Mouse (Mus musculus): ENCODE data around the gene Abcb1b. TPM values are rescaled to one million over a fixed set of nuclear protein-coding genes. Genes with fewer than 3 reads are reported as not detected.
A peak's percentile ranks its signal among the peaks of the same experiment; 100 is the strongest.
"Not testable (repeated sequence)": the region's sequence is repeated elsewhere in the genome, so short reads cannot be mapped to it uniquely, and the experiment has no call there.

Abcb1b gene
- total RNA-seq (2017) = 48.1 and 62.7 TPM in 2 replicates

GRCm38 (mm10) chr5:8797987-8798751 is at the start of gene Abcb1b:
Gene Abcb1b, plus strand, starts transcription at chr5:8798147.
- ATAC-seq (replicated peaks in 1 of 2; ENCODE audit: insufficient read depth in 1 of 2, low FRiP score in 2 of 2, low TSS enrichment in 1 of 2, low read depth in 1 of 2, poor library complexity in 2 of 2, severe bottlenecking in 2 of 2) = peak; percentile 80 to 84

- no peak for ATAC-seq (replicated peaks in 1 of 2; ENCODE audit: insufficient read depth in 1 of 2, low FRiP score in 2 of 2, low TSS enrichment in 1 of 2, low read depth in 1 of 2, poor library complexity in 2 of 2, severe bottlenecking in 2 of 2)
Observed at GRCm38 (mm10) chr5:8772866-8773265, 25.1 kb upstream of the Abcb1b start.

- ATAC-seq (replicated peaks in 1 of 2; ENCODE audit: insufficient read depth in 1 of 2, low FRiP score in 2 of 2, low TSS enrichment in 1 of 2, low read depth in 1 of 2, poor library complexity in 2 of 2, severe bottlenecking in 2 of 2) = no peak
Observed at GRCm38 (mm10) chr5:8778311-8778710, 19.6 kb upstream of the Abcb1b start.

GRCm38 (mm10) chr5:8778751-8779150 is 19.2 kb upstream of the Abcb1b start:
- ATAC-seq (replicated peaks in 1 of 2; ENCODE audit: insufficient read depth in 1 of 2, low FRiP score in 2 of 2, low TSS enrichment in 1 of 2, low read depth in 1 of 2, poor library complexity in 2 of 2, severe bottlenecking in 2 of 2) = no peak

GRCm38 (mm10) chr5:8792281-8792680 is 5.7 kb upstream of the Abcb1b start:
- ATAC-seq (replicated peaks in 1 of 2; ENCODE audit: insufficient read depth in 1 of 2, low FRiP score in 2 of 2, low TSS enrichment in 1 of 2, low read depth in 1 of 2, poor library complexity in 2 of 2, severe bottlenecking in 2 of 2) = no peak

GRCm38 (mm10) chr5:8798752-8799115 is 787 bp downstream of the Abcb1b start:
- no peak for ATAC-seq (replicated peaks in 1 of 2; ENCODE audit: insufficient read depth in 1 of 2, low FRiP score in 2 of 2, low TSS enrichment in 1 of 2, low read depth in 1 of 2, poor library complexity in 2 of 2, severe bottlenecking in 2 of 2)

- peak; percentile 23 to 48; a peak in 2 of 4 replicates for ATAC-seq (replicated peaks in 1 of 2; ENCODE audit: insufficient read depth in 1 of 2, low FRiP score in 2 of 2, low TSS enrichment in 1 of 2, low read depth in 1 of 2, poor library complexity in 2 of 2, severe bottlenecking in 2 of 2)
Observed at GRCm38 (mm10) chr5:8805742-8806141, 7.8 kb downstream of the Abcb1b start.

GRCm38 (mm10) chr5:8807137-8808004 is 9.4 kb downstream of the Abcb1b start:
- peak; percentile 86 to 87 for ATAC-seq (replicated peaks in 1 of 2; ENCODE audit: insufficient read depth in 1 of 2, low FRiP score in 2 of 2, low TSS enrichment in 1 of 2, low read depth in 1 of 2, poor library complexity in 2 of 2, severe bottlenecking in 2 of 2)

- no peak for ATAC-seq (replicated peaks in 1 of 2; ENCODE audit: insufficient read depth in 1 of 2, low FRiP score in 2 of 2, low TSS enrichment in 1 of 2, low read depth in 1 of 2, poor library complexity in 2 of 2, severe bottlenecking in 2 of 2)
Observed at GRCm38 (mm10) chr5:8813872-8814271, 15.9 kb downstream of the Abcb1b start.

- no peak for ATAC-seq (replicated peaks in 1 of 2; ENCODE audit: insufficient read depth in 1 of 2, low FRiP score in 2 of 2, low TSS enrichment in 1 of 2, low read depth in 1 of 2, poor library complexity in 2 of 2, severe bottlenecking in 2 of 2)
Observed at GRCm38 (mm10) chr5:8819635-8820591, 22.0 kb downstream of the Abcb1b start.

GRCm38 (mm10) chr5:8820592-8821104 is 22.7 kb downstream of the Abcb1b start:
- ATAC-seq (replicated peaks in 1 of 2; ENCODE audit: insufficient read depth in 1 of 2, low FRiP score in 2 of 2, low TSS enrichment in 1 of 2, low read depth in 1 of 2, poor library complexity in 2 of 2, severe bottlenecking in 2 of 2) = not testable (repeated sequence)

- no peak for ATAC-seq (replicated peaks in 1 of 2; ENCODE audit: insufficient read depth in 1 of 2, low FRiP score in 2 of 2, low TSS enrichment in 1 of 2, low read depth in 1 of 2, poor library complexity in 2 of 2, severe bottlenecking in 2 of 2)
Observed at GRCm38 (mm10) chr5:8838661-8839438, 40.9 kb downstream of the Abcb1b start.

GRCm38 (mm10) chr5:8839651-8840050 is 41.7 kb downstream of the Abcb1b start:
- no peak for ATAC-seq (replicated peaks in 1 of 2; ENCODE audit: insufficient read depth in 1 of 2, low FRiP score in 2 of 2, low TSS enrichment in 1 of 2, low read depth in 1 of 2, poor library complexity in 2 of 2, severe bottlenecking in 2 of 2)

GRCm38 (mm10) chr5:8840887-8841286 is 42.9 kb downstream of the Abcb1b start:
- ATAC-seq (replicated peaks in 1 of 2; ENCODE audit: insufficient read depth in 1 of 2, low FRiP score in 2 of 2, low TSS enrichment in 1 of 2, low read depth in 1 of 2, poor library complexity in 2 of 2, severe bottlenecking in 2 of 2) = peak; percentile 78 to 84

- ATAC-seq (replicated peaks in 1 of 2; ENCODE audit: insufficient read depth in 1 of 2, low FRiP score in 2 of 2, low TSS enrichment in 1 of 2, low read depth in 1 of 2, poor library complexity in 2 of 2, severe bottlenecking in 2 of 2) = no peak
Observed at GRCm38 (mm10) chr5:8842815-8843214, 44.9 kb downstream of the Abcb1b start.

Measured in hematopoietic stem cell, adult 5-6 weeks (primary cell).